Mouse (Mus musculus): ENCODE data around the gene Ugt1a10. TPM values are rescaled to one million over a fixed set of nuclear protein-coding genes. Genes with fewer than 3 reads are reported as not detected.

Ugt1a10 gene
- polyA plus RNA-seq, 2 experiments: not detected

GRCm38 (mm10) chr1:88233421-88234247 lies 178.4 kb downstream of the Ugt1a10 start:
- TF ChIP-seq CTCF (IDR thresholded peaks at IDR 0.05; ENCODE audit: low read depth) (no peak), EP300 (IDR thresholded peaks at IDR 0.05; ENCODE audit: low read depth) (no peak)
- peaks cover 33% of the 10 kb centered on the region for H3K9me3 ChIP-seq (ENCODE audit: control insufficient read depth, low read length)

GRCm38 (mm10) chr1:88234248-88234610 lies 179.0 kb downstream of the Ugt1a10 start:
- WGBS (ENCODE audit: insufficient replicate concordance): 44% methylated on average over 4 of the region's 4 CpGs
- TF ChIP-seq CTCF (IDR thresholded peaks at IDR 0.05; ENCODE audit: low read depth) (no peak), EP300 (IDR thresholded peaks at IDR 0.05; ENCODE audit: low read depth) (no peak)

More at GRCm38 (mm10) chr1:88233421-88234247, 178.4 kb downstream of the Ugt1a10 start:
- Histone ChIP-seq H3K4me1 (replicated peaks; ENCODE audit: control insufficient read depth in 2 of 2, insufficient read depth in 2 of 2, low read length in 1 of 2) (no peaks in the 10 kb centered on the region), H3K9ac (replicated peaks) (no peak overlapping the region), H3K4me2 (ENCODE audit: low read depth) (no peak overlapping the region), H3K27me3 (ENCODE audit: control insufficient read depth, insufficient read depth, low read length) (no peaks in the 10 kb centered on the region), H3K4me3 (ENCODE audit: insufficient read depth in 1 of 2, low read depth in 2 of 2, low read length in 2 of 2) (no peak overlapping the region), H3K36me3 (replicated peaks; ENCODE audit: control insufficient read depth, insufficient read depth, low read depth) (no peaks in the 10 kb centered on the region), H3K27ac (no peak overlapping the region)
- 49% methylated on average over 14 of the region's 14 CpGs for WGBS (ENCODE audit: insufficient replicate concordance)
- no peak for ATAC-seq (ENCODE audit: insufficient read depth)
- DNase-seq (ENCODE audit: low read depth in 3 of 3, low spot score in 3 of 3): no peak

GRCm38 (mm10) chr1:88234646-88235045 lies 179.5 kb downstream of the Ugt1a10 start:
- Histone ChIP-seq H3K4me2 (ENCODE audit: low read depth) (no peak overlapping the region), H3K9ac (replicated peaks) (no peak overlapping the region), H3K4me3 (ENCODE audit: insufficient read depth in 1 of 2, low read depth in 2 of 2, low read length in 2 of 2) (no peak overlapping the region), H3K36me3 (replicated peaks; ENCODE audit: control insufficient read depth, insufficient read depth, low read depth) (no peaks in the 10 kb centered on the region), H3K4me1 (replicated peaks; ENCODE audit: control insufficient read depth in 2 of 2, insufficient read depth in 2 of 2, low read length in 1 of 2) (no peaks in the 10 kb centered on the region), H3K27me3 (ENCODE audit: control insufficient read depth, insufficient read depth, low read length) (no peaks in the 10 kb centered on the region), H3K9me3 (ENCODE audit: control insufficient read depth, low read length) (peaks cover 33% of the 10 kb centered on the region), H3K27ac (no peak overlapping the region)
- ATAC-seq (ENCODE audit: insufficient read depth): no peak
- no peak for TF ChIP-seq CTCF (IDR thresholded peaks at IDR 0.05; ENCODE audit: low read depth)
- TF ChIP-seq EP300 (IDR thresholded peaks at IDR 0.05; ENCODE audit: low read depth): no peak
- no peak for DNase-seq (ENCODE audit: low read depth in 3 of 3, low spot score in 3 of 3)
- WGBS (ENCODE audit: insufficient replicate concordance): 27% methylated on average over 5 of the region's 5 CpGs

More at GRCm38 (mm10) chr1:88234248-88234610, 179.0 kb downstream of the Ugt1a10 start:
- peaks cover 35% of the 10 kb centered on the region for H3K9me3 ChIP-seq (ENCODE audit: control insufficient read depth, low read length)
- no peak overlapping the region for H3K27ac ChIP-seq
- DNase-seq (ENCODE audit: low read depth in 3 of 3, low spot score in 3 of 3) (no peak), ATAC-seq (ENCODE audit: insufficient read depth) (no peak)
- H3K4me3 ChIP-seq (ENCODE audit: insufficient read depth in 1 of 2, low read depth in 2 of 2, low read length in 2 of 2): no peak overlapping the region
- H3K9ac ChIP-seq (replicated peaks): no peak overlapping the region
- no peak overlapping the region for H3K4me2 ChIP-seq (ENCODE audit: low read depth)
- H3K36me3 ChIP-seq (replicated peaks; ENCODE audit: control insufficient read depth, insufficient read depth, low read depth): no peaks in the 10 kb centered on the region
- H3K4me1 ChIP-seq (replicated peaks; ENCODE audit: control insufficient read depth in 2 of 2, insufficient read depth in 2 of 2, low read length in 1 of 2): no peaks in the 10 kb centered on the region
- H3K27me3 ChIP-seq (ENCODE audit: control insufficient read depth, insufficient read depth, low read length): no peaks in the 10 kb centered on the region

GRCm38 (mm10) chr1:88235046-88235893 lies 180.1 kb downstream of the Ugt1a10 start:
- H3K4me1 ChIP-seq (replicated peaks; ENCODE audit: control insufficient read depth in 2 of 2, insufficient read depth in 2 of 2, low read length in 1 of 2): no peaks in the 10 kb centered on the region
- no peak overlapping the region for H3K4me3 ChIP-seq (ENCODE audit: insufficient read depth in 1 of 2, low read depth in 2 of 2, low read length in 2 of 2)
- no peak overlapping the region for H3K9ac ChIP-seq (replicated peaks)
- H3K27ac ChIP-seq: no peak overlapping the region
- no peaks in the 10 kb centered on the region for H3K27me3 ChIP-seq (ENCODE audit: control insufficient read depth, insufficient read depth, low read length)
- no peaks in the 10 kb centered on the region for H3K36me3 ChIP-seq (replicated peaks; ENCODE audit: control insufficient read depth, insufficient read depth, low read depth)
- DNase-seq (ENCODE audit: low read depth in 3 of 3, low spot score in 3 of 3): no peak
- TF ChIP-seq CTCF (IDR thresholded peaks at IDR 0.05; ENCODE audit: low read depth) (no peak), EP300 (IDR thresholded peaks at IDR 0.05; ENCODE audit: low read depth) (no peak)
- H3K4me2 ChIP-seq (ENCODE audit: low read depth): no peak overlapping the region
- 48% methylated on average over 11 of the region's 11 CpGs for WGBS (ENCODE audit: insufficient replicate concordance)
- ATAC-seq (ENCODE audit: insufficient read depth): peak; percentile 12; the same call in 1 of the 2 replicates
- H3K9me3 ChIP-seq (ENCODE audit: control insufficient read depth, low read length): peaks cover 36% of the 10 kb centered on the region

GRCm38 (mm10) chr1:88235894-88236415 lies 180.8 kb downstream of the Ugt1a10 start:
- H3K27ac ChIP-seq: no peak overlapping the region
- no peak for TF ChIP-seq EP300 (IDR thresholded peaks at IDR 0.05; ENCODE audit: low read depth)
- no peak for TF ChIP-seq CTCF (IDR thresholded peaks at IDR 0.05; ENCODE audit: low read depth)
- DNase-seq (ENCODE audit: low read depth in 3 of 3, low spot score in 3 of 3) (no peak), ATAC-seq (ENCODE audit: insufficient read depth) (no peak)
- H3K36me3 ChIP-seq (replicated peaks; ENCODE audit: control insufficient read depth, insufficient read depth, low read depth): no peaks in the 10 kb centered on the region
- no peak overlapping the region for H3K4me2 ChIP-seq (ENCODE audit: low read depth)
- no peaks in the 10 kb centered on the region for H3K27me3 ChIP-seq (ENCODE audit: control insufficient read depth, insufficient read depth, low read length)
- peaks cover 43% of the 10 kb centered on the region for H3K9me3 ChIP-seq (ENCODE audit: control insufficient read depth, low read length)
- WGBS (ENCODE audit: insufficient replicate concordance): 37% methylated on average over 4 of the region's 4 CpGs
- H3K9ac ChIP-seq (replicated peaks): no peak overlapping the region
- H3K4me1 ChIP-seq (replicated peaks; ENCODE audit: control insufficient read depth in 2 of 2, insufficient read depth in 2 of 2, low read length in 1 of 2): no peaks in the 10 kb centered on the region
- no peak overlapping the region for H3K4me3 ChIP-seq (ENCODE audit: insufficient read depth in 1 of 2, low read depth in 2 of 2, low read length in 2 of 2)
